Mouse (Mus musculus): ENCODE measurements around the gene Ccna2. TPM values are rescaled to one million over a fixed set of nuclear protein-coding genes. Genes with fewer than 3 reads are reported as not detected.

Gene Ccna2
- polyA plus RNA-seq, 1 experiment from 2014 or later = 21.2 TPM

GRCm38 (mm10) chr3:36559606-36560005 lies 12.3 kb downstream of the Ccna2 start:
- no peak for ATAC-seq (ENCODE audit: low FRiP score)
- H3K9me3 ChIP-seq (replicated peaks) = no peaks in the 10 kb centered on the region
- no peak overlapping the region for H3K4me3 ChIP-seq (replicated peaks)
- peaks cover 88% of the 10 kb centered on the region for H3K36me3 ChIP-seq
- H3K9ac ChIP-seq (replicated peaks) = no peak overlapping the region
- no peaks in the 10 kb centered on the region for H3K27me3 ChIP-seq (replicated peaks)
- WGBS = 93% methylated on average over 4 of the region's 4 CpGs
- H3K4me1 ChIP-seq = no peaks in the 10 kb centered on the region
- no peak overlapping the region for H3K27ac ChIP-seq (replicated peaks)
- no peak overlapping the region for H3K4me2 ChIP-seq

GRCm38 (mm10) chr3:36557601-36558000 lies 14.3 kb downstream of the Ccna2 start:
- H3K27ac ChIP-seq (replicated peaks) = no peak overlapping the region
- no peaks in the 10 kb centered on the region for H3K27me3 ChIP-seq (replicated peaks)
- no peak overlapping the region for H3K4me3 ChIP-seq (replicated peaks)
- H3K36me3 ChIP-seq = peaks cover 74% of the 10 kb centered on the region
- H3K9me3 ChIP-seq (replicated peaks) = no peaks in the 10 kb centered on the region
- H3K4me2 ChIP-seq = no peak overlapping the region
- ATAC-seq (ENCODE audit: low FRiP score) = no peak
- no peak overlapping the region for H3K9ac ChIP-seq (replicated peaks)
- peaks cover 5% of the 10 kb centered on the region; the same call in 1 of the 2 replicates for H3K4me1 ChIP-seq
- WGBS = 97% methylated on average over 1 of the region's 1 CpGs

GRCm38 (mm10) chr3:36552406-36553047 lies 19.4 kb downstream of the Ccna2 start, which contains the start of gene Exosc9:
Gene Exosc9, plus strand, starts transcription at chr3:36552606.
- Histone ChIP-seq H3K9me3 (replicated peaks) (no peaks in the 10 kb centered on the region), H3K9ac (replicated peaks) (peak within 1 kb of the TSS; percentile 78), H3K4me3 (replicated peaks) (peak within 1 kb of the TSS; percentile 89), H3K36me3 (peaks cover 31% of the 10 kb centered on the region), H3K27ac (replicated peaks) (peak within 1 kb of the TSS; percentile 79), H3K4me1 (peaks cover 14% of the 10 kb centered on the region), H3K4me2 (peak within 1 kb of the TSS; percentile 74), H3K27me3 (replicated peaks) (no peaks in the 10 kb centered on the region)
- ATAC-seq (ENCODE audit: low FRiP score) = peak; percentile 98
- under 1% methylated on average over 39 of the region's 39 CpGs for WGBS

DNA sequence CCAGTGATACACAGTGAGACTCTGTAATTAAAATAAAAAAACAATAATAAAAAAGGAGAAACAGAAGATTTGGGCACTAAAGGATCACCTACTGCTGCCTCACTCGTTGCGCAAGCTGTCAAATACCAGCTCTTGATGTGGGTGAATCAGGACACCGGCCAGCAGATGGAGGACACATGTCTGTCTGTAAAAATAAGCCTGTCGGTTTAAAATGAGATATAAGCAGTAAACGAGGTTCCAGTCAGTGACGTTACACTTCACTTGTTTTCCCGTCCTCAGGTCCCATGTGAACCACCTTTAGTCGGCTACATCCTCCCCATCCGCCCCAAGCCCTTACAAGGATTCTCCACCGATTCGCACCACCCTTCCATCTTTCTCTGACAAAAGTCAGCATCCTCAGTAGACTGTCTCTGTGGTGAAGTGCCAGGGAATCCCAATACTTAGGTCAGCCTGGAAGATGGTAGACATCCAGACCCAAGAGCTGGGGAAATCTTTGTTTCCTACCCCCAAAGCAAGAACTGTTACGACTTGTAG lies 20.0 kb downstream of the Ccna2 start:
- Histone ChIP-seq H3K4me1 (peaks cover 14% of the 10 kb centered on the region), H3K27me3 (replicated peaks) (no peaks in the 10 kb centered on the region), H3K9ac (replicated peaks) (peak overlapping the region; percentile 78), H3K27ac (replicated peaks) (peak overlapping the region; percentile 79), H3K4me2 (peak overlapping the region; percentile 74), H3K36me3 (peaks cover 25% of the 10 kb centered on the region), H3K9me3 (replicated peaks) (no peaks in the 10 kb centered on the region), H3K4me3 (replicated peaks) (peak overlapping the region; percentile 89)
- WGBS = 11% methylated on average over 12 of the region's 12 CpGs
- ATAC-seq (ENCODE audit: low FRiP score) = peak; percentile 76

DNA sequence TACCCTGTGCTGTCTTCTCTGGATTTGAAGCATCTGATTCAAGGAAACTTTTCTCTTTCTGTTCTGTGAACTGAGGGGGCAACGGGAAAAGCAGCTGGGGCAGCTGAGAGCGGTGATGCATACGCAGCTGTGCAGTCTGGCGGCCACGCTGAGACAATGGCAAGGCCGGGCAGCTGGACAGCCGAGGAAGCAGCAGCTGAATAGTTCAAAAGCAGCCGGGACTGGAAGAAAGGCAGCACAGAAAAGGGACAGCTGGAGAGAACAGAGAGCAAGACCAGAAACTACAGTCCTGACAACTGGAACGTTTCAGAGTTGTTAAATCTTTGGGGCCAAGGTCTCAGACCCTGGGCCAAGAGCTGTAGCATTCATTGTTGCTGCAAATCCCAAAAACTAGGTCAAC lies 20.6 kb downstream of the Ccna2 start:
- ATAC-seq (ENCODE audit: low FRiP score) = peak; percentile 15; the same call in 1 of the 2 replicates
- Histone ChIP-seq H3K4me2 (peak overlapping the region; percentile 74), H3K27ac (replicated peaks) (peak overlapping the region; percentile 79), H3K36me3 (peaks cover 21% of the 10 kb centered on the region), H3K4me1 (peaks cover 14% of the 10 kb centered on the region), H3K4me3 (replicated peaks) (peak overlapping the region; percentile 89), H3K27me3 (replicated peaks) (no peaks in the 10 kb centered on the region), H3K9ac (replicated peaks) (peak overlapping the region; percentile 78), H3K9me3 (replicated peaks) (no peaks in the 10 kb centered on the region)
- WGBS = 10% methylated on average over 9 of the region's 9 CpGs

GRCm38 (mm10) chr3:36544961-36545360 lies 27.0 kb downstream of the Ccna2 start:
- H3K27ac ChIP-seq (replicated peaks) = no peak overlapping the region
- no peaks in the 10 kb centered on the region for H3K27me3 ChIP-seq (replicated peaks)
- H3K4me2 ChIP-seq = no peak overlapping the region
- WGBS = 75% methylated on average over 3 of the region's 3 CpGs
- no peaks in the 10 kb centered on the region for H3K9me3 ChIP-seq (replicated peaks)
- H3K4me1 ChIP-seq = no peaks in the 10 kb centered on the region
- H3K4me3 ChIP-seq (replicated peaks) = no peak overlapping the region
- no peak for ATAC-seq (ENCODE audit: low FRiP score)
- no peak overlapping the region for H3K9ac ChIP-seq (replicated peaks)
- H3K36me3 ChIP-seq = no peaks in the 10 kb centered on the region

- Histone ChIP-seq H3K27me3 (replicated peaks) (no peaks in the 10 kb centered on the region), H3K9ac (replicated peaks) (no peak overlapping the region), H3K9me3 (replicated peaks) (no peaks in the 10 kb centered on the region), H3K27ac (replicated peaks) (no peak overlapping the region), H3K4me1 (no peaks in the 10 kb centered on the region), H3K36me3 (no peaks in the 10 kb centered on the region), H3K4me2 (no peak overlapping the region), H3K4me3 (replicated peaks) (no peak overlapping the region)
- ATAC-seq (ENCODE audit: low FRiP score) = no peak
- 88% methylated on average over 2 of the region's 2 CpGs for WGBS
These were observed 30.6 kb downstream of the Ccna2 start for GRCm38 (mm10) chr3:36541399-36541798.

DNA sequence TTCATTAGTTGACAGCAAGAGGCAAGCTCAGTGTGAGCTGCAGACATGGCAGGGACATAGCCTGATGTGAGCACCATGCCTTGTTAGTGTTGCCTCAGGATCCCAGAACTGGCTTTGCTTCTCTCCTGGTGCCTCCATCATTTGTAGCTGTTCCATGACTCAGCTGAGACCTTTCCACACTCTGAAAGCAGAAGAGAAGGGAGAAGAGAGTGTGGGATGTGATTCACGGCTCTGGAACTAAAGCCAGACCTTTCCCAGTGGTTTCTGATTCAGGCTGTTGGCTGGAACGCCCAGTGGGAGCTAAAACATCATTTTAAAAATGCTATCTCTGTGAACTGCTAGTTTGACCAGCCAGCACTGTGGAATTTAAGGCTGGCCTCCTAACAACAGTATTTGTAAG lies 31.2 kb downstream of the Ccna2 start:
- WGBS = 74% methylated on average over 2 of the region's 2 CpGs
- ATAC-seq (ENCODE audit: low FRiP score) = no peak

GRCm38 (mm10) chr3:36537701-36538470 lies 34.1 kb downstream of the Ccna2 start:
- no peak overlapping the region for H3K27ac ChIP-seq (replicated peaks)
- H3K9me3 ChIP-seq (replicated peaks) = no peaks in the 10 kb centered on the region
- no peaks in the 10 kb centered on the region for H3K4me1 ChIP-seq
- no peak for ATAC-seq (ENCODE audit: low FRiP score)
- no peak overlapping the region for H3K4me2 ChIP-seq
- H3K27me3 ChIP-seq (replicated peaks) = no peaks in the 10 kb centered on the region
- no peak overlapping the region for H3K9ac ChIP-seq (replicated peaks)
- H3K36me3 ChIP-seq = no peaks in the 10 kb centered on the region
- no peak overlapping the region for H3K4me3 ChIP-seq (replicated peaks)
- 90% methylated on average over 4 of the region's 4 CpGs for WGBS

More for the DNA sequence above, 31.2 kb downstream of the Ccna2 start:
- Histone ChIP-seq H3K9me3 (replicated peaks) (no peaks in the 10 kb centered on the region), H3K9ac (replicated peaks) (no peak overlapping the region), H3K4me2 (no peak overlapping the region), H3K4me1 (no peaks in the 10 kb centered on the region), H3K4me3 (replicated peaks) (no peak overlapping the region), H3K27me3 (replicated peaks) (no peaks in the 10 kb centered on the region), H3K27ac (replicated peaks) (no peak overlapping the region), H3K36me3 (no peaks in the 10 kb centered on the region)

DNA sequence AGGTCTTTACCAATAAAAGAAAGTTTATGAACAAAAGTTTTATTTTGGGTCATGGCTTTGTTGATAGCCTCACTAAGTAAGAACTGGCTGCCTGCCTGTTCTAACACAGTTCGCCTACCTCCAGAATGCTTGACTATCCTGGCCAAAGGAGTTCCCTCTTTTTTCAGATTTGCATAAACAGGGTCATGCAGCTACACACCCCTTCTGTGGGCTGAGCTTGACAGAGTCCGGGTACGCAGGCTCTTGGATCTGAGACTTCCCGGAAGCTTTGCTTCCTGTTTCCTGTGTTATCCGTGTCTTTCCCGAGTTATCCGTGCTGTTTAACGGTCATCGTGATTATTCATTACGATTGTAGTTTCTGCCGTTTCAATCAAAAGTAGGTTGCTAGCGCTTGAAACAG lies 35.9 kb downstream of the Ccna2 start:
- Histone ChIP-seq H3K9me3 (replicated peaks) (no peaks in the 10 kb centered on the region), H3K27ac (replicated peaks) (no peak overlapping the region), H3K36me3 (no peaks in the 10 kb centered on the region), H3K9ac (replicated peaks) (no peak overlapping the region), H3K4me2 (no peak overlapping the region), H3K4me1 (peaks cover 5% of the 10 kb centered on the region), H3K27me3 (replicated peaks) (no peaks in the 10 kb centered on the region), H3K4me3 (replicated peaks) (no peak overlapping the region)
- ATAC-seq (ENCODE audit: low FRiP score) = no peak
- 88% methylated on average over 12 of the region's 12 CpGs for WGBS

GRCm38 (mm10) chr3:36533201-36533672 lies 38.7 kb downstream of the Ccna2 start:
- ATAC-seq (ENCODE audit: low FRiP score) = no peak
- Histone ChIP-seq H3K9ac (replicated peaks) (no peak overlapping the region), H3K4me3 (replicated peaks) (no peak overlapping the region), H3K4me2 (no peak overlapping the region), H3K36me3 (no peaks in the 10 kb centered on the region), H3K9me3 (replicated peaks) (no peaks in the 10 kb centered on the region), H3K4me1 (peaks cover 5% of the 10 kb centered on the region), H3K27ac (replicated peaks) (no peak overlapping the region), H3K27me3 (replicated peaks) (no peaks in the 10 kb centered on the region)
- WGBS = 4% methylated on average over 1 of the region's 1 CpGs

DNA sequence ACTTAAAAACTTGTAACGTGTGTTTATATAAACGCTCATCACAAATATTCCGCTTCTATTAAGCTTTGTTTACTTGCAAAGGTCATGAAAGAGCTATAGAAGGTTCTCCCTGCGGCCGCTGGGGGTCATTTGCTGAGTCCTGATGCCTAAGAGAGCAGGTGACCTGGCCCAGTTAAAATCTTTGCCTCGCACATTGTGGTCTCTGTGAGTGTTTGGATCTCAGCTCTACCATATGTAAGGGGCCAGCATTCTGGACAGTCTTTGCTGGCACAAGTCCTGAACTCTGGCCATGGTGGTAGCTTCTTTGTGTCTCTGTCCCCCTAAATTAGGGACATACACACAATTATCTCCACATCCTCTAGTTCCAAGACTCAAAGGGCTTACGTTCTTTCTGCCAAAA lies 39.2 kb downstream of the Ccna2 start:
- no peak for ATAC-seq (ENCODE audit: low FRiP score)
- Histone ChIP-seq H3K27ac (replicated peaks) (no peak overlapping the region), H3K36me3 (no peaks in the 10 kb centered on the region), H3K9ac (replicated peaks) (no peak overlapping the region), H3K9me3 (replicated peaks) (no peaks in the 10 kb centered on the region), H3K4me3 (replicated peaks) (no peak overlapping the region), H3K27me3 (replicated peaks) (no peaks in the 10 kb centered on the region), H3K4me1 (peaks cover 5% of the 10 kb centered on the region), H3K4me2 (no peak overlapping the region)
- WGBS = 49% methylated on average over 7 of the region's 7 CpGs

Data from neural tube, embryonic 15.5 days (tissue).